10 mouse cellular contexts compared by ENCODE assay signal in the genomic region with DNA sequence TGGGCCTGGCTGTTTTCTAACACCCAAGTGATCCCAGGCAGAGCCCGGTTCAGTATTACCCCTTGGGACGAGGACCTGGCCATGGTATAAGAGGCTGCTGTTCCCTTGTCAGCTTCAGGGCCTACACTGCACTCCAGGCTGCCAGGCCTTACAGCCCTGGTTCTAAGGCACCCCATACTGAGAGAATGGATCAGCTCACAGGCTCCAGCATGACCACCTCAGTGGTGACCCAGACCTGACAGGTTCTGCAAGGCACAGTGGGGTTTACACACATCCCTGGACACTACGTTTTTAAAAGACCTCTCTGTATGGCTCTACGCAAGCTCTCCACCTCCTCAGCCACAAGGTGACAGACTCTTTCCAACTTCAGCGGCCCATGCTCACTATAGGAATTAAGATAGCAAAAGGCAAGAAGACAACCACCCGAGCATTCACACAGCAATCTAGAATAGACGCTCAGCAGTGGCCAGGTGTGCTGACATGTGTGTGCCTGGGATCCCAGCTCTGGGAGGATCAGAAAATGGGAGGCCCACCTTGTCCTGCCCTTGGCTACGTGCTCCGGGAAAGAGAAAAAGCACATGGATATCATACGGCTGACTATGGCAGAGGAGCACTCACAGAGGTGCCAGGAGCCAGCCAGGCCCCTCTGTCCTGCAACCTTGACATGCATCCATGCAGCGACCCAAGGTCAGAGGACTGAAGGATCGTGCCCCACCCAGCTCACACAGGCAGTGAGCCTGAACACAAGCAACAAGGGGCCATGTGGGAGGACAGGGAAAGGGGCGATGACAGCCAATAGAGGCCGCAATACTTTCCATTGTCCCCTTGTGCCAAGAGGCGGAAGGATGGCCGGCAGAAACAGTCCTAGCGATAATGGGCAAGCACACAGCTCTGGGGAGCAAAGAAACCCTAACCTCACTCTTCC. TPM values are rescaled to one million over a fixed set of nuclear protein-coding genes. Genes with fewer than 3 reads are reported as not detected.
A peak's percentile ranks its signal among the peaks of the same experiment; 100 is the strongest.
DNase-seq lines count a peak whose midpoint lies in the region; ATAC-seq and TF ChIP-seq lines count a peak whose summit lies in the region.
"Had no signal": no experiment of that assay in that cellular context is flagged by ENCODE, and none has a peak within 500 bp of the region (broad histone marks: within the 10 kb centered on the region; RNA-seq: fewer than 3 reads in every experiment).

No protein-coding gene starts in this region.

- no peaks in the 10 kb centered on the region for H3K27me3 ChIP-seq in heart, embryonic 14.5 days (ENCODE audit: control insufficient read depth, insufficient read depth, low read length)

- H3K4me1 ChIP-seq in heart, embryonic 14.5 days (ENCODE audit: control insufficient read depth in 2 of 2, insufficient read depth in 2 of 2, low read length in 2 of 2): peaks cover 58 to 76% of the 10 kb centered on the region in 2 experiments

- intact Hi-C loops in gastrocnemius, adult 2 months (cut with DNase I): no loop called here

- H3K4me2 ChIP-seq in heart, embryonic 14.5 days (ENCODE audit: low read length): peak overlapping the region; percentile 35

- peaks cover 15% of the 10 kb centered on the region for H3K36me3 ChIP-seq in heart, embryonic 14.5 days (ENCODE audit: control insufficient read depth, insufficient read depth, low read length)

- no peaks in the 10 kb centered on the region for H3K9me3 ChIP-seq in heart, embryonic 14.5 days (ENCODE audit: control insufficient read depth, low read length)

- H3K4me3 ChIP-seq in gastrocnemius, adult 2 months: peak overlapping the region; percentile 77
- H3K4me3 ChIP-seq in heart, embryonic 14.5 days (ENCODE audit: control insufficient read depth in 1 of 2, insufficient read depth in 1 of 2, low read depth in 1 of 2, low read length in 2 of 2): no peak overlapping the region

- 32% methylated on average over 17 of the region's 17 CpGs for WGBS in heart, embryonic 14.5 days

- peak overlapping the region; percentile 68 for H3K9ac ChIP-seq in heart, embryonic 14.5 days (ENCODE audit: low read length)

- peak; percentile 32; the same call in 1 of the 2 replicates for ATAC-seq in heart, embryonic 14.5 days (ENCODE audit: insufficient number of reproducible peaks, insufficient read depth, low FRiP score, low read depth)

- no peak for TF ChIP-seq CTCF in gastrocnemius, adult 2 months (IDR thresholded peaks at IDR 0.05)

- peak overlapping the region; percentile 97 for H3K27ac ChIP-seq in gastrocnemius, adult 2 months
- peak overlapping the region; percentile 98 for H3K27ac ChIP-seq in heart, embryonic 14.5 days (replicated peaks in 1 of 2; ENCODE audit: control insufficient read depth in 1 of 2, insufficient read depth in 1 of 2, low read depth in 2 of 2, low read length in 2 of 2)

- no peak for DNase-seq in gastrocnemius, adult 2 months
- DNase-seq in gastrocnemius, postnatal 25 days: no peak
- peak; percentile 0 to 4 for DNase-seq in spleen, postnatal 14 days (ENCODE audit: low spot score in 2 of 2)
- no peak for DNase-seq in spleen, adult 12 weeks (ENCODE audit: low spot score)
- peak; percentile 19 for DNase-seq in neural tube, embryonic 10.5 days (ENCODE audit: extremely low spot score, low spot score)
- no peak for DNase-seq in ovary, adult 18-20 months (ENCODE audit: low spot score)
- no peak for DNase-seq in ovary, postnatal 36 days (ENCODE audit: low spot score)

RNA-seq across cellular contexts. Expression of gene Ndufb7, which starts 11.9 kb away (rescaled TPM):
- total RNA-seq in gastrocnemius, adult 2 months (2021): 100 to 1,000 TPM; 282 to 397 TPM
- total RNA-seq in gastrocnemius, postnatal 25 days (2021): 100 to 1,000 TPM; 349 to 360 TPM
- 717 and 718 TPM in 2 replicates for polyA plus RNA-seq in heart, embryonic 14.5 days (2014; fragmentation: Nextera tagmentation; extraction: Ambion mirVana)

RNA-seq across cellular contexts. Expression of gene Tecr, which starts 29.4 kb away (rescaled TPM):
- total RNA-seq in gastrocnemius, adult 2 months (2021): 100 to 1,000 TPM; 416 to 566 TPM
- total RNA-seq in gastrocnemius, postnatal 25 days (2021): 100 to 1,000 TPM; 313 to 489 TPM
- 461 and 507 TPM in 2 replicates for polyA plus RNA-seq in heart, embryonic 14.5 days (2014; fragmentation: Nextera tagmentation; extraction: Ambion mirVana)

RNA-seq across cellular contexts. Expression of gene Dnajb1, which starts 29.6 kb away (rescaled TPM):
- 10 to 100 TPM in 1 of 2 experiments, 1 to 10 TPM in 1; 3.6 to 11.8 TPM for total RNA-seq in gastrocnemius, adult 2 months (2021)
- 1 to 10 TPM; 4.6 to 6.0 TPM for total RNA-seq in gastrocnemius, postnatal 25 days (2021)
- polyA plus RNA-seq in heart, embryonic 14.5 days (2014; fragmentation: Nextera tagmentation; extraction: Ambion mirVana): 37.0 and 38.2 TPM in 2 replicates

RNA-seq across cellular contexts. Expression of gene Olfr370, which starts 42.8 kb away (rescaled TPM):
- not detected for total RNA-seq in gastrocnemius, adult 2 months (2021)
- total RNA-seq in gastrocnemius, postnatal 25 days (2021): not detected
- polyA plus RNA-seq in heart, embryonic 14.5 days (2014; fragmentation: Nextera tagmentation; extraction: Ambion mirVana): not detected in 2 replicates
- total RNA-seq: layer of hippocampus, postnatal 14 days had no signal
- polyA plus RNA-seq: neural tube, embryonic 14.5 days had no signal

Comparison
In these comparisons a context has a peak if more than half of its experiments do, and no peak if none do; other contexts are left out.
1. DNase-seq: peak in spleen, postnatal 14 days (2 of 2) and neural tube, embryonic 10.5 days (single experiment); none in gastrocnemius, adult 2 months (single experiment), gastrocnemius, postnatal 25 days (single experiment), spleen, adult 12 weeks (single experiment), ovary, adult 18-20 months (single experiment) and ovary, postnatal 36 days (single experiment).